Mouse (Mus musculus) myocyte (in vitro differentiated cells): ENCODE measurements at regions not wholly inside any gene's neighbourhood (a gene's known extent, or its start where the extent isn't known, plus 50 kb on each side); places are given as distances from the start of the nearest gene placed in this dataset.

ENCODE experiments used
- H3K27me3 ChIP-seq: one replicate; pipeline ENCODE4 v1.6.1; 2011; ENCODE audit not compliant: control insufficient read depth, insufficient read depth, insufficient read length
- H3K36me3 ChIP-seq: one replicate; pipeline ENCODE4 v1.6.1; 2011; ENCODE audit not compliant: control insufficient read depth, insufficient read depth
- H3K4me2 ChIP-seq: one replicate; pipeline ENCODE4 v1.6.1; 2011; ENCODE audit warnings: low read depth, control low read depth
- H3K4me3 ChIP-seq: one replicate; pipeline ENCODE4 v1.5.1; 2011; ENCODE audit warnings: mild to moderate bottlenecking, control low read depth, moderate library complexity
- H3K79me2 ChIP-seq: one replicate; pipeline ENCODE4 v1.6.1; 2011; ENCODE audit not compliant: control insufficient read depth, insufficient read depth
- H3ac ChIP-seq: one replicate; pipeline ENCODE4 v1.6.1; 2011; ENCODE audit not compliant: control insufficient read depth, insufficient read length
- CEBPB ChIP-seq: IDR thresholded peaks from 2 replicates; pipeline ENCODE4 v1.6.1; 2011; ENCODE audit warnings: mild to moderate bottlenecking, moderate library complexity; ENCODE audit not compliant: poor library complexity, insufficient read depth, severe bottlenecking
- E2F4 ChIP-seq: IDR thresholded peaks from one replicate; pipeline ENCODE4 v1.6.1; 2011; ENCODE audit warnings: mild to moderate bottlenecking, control low read depth, moderate library complexity; ENCODE audit not compliant: insufficient read depth
- MAX ChIP-seq: IDR thresholded peaks from one replicate; pipeline ENCODE4 v1.6.1; 2011; ENCODE audit warnings: low read depth, mild to moderate bottlenecking, control low read depth
- MYOD1 ChIP-seq, 3 experiments: IDR thresholded peaks; one replicate each; pipeline ENCODE4 v1.6.1; 2011; ENCODE audit warnings: control low read depth in 2 of 3, low read depth in 2 of 3, mild to moderate bottlenecking in 2 of 3, moderate library complexity in 1 of 3; ENCODE audit not compliant: insufficient read length in 2 of 3, control insufficient read depth in 1 of 3
- MYOG ChIP-seq, 3 experiments: IDR thresholded peaks; one replicate each; pipeline ENCODE4 v1.6.1; 2011; ENCODE audit warnings: control low read depth in 2 of 3, low read depth in 2 of 3, mild to moderate bottlenecking in 2 of 3; ENCODE audit not compliant: insufficient read length in 2 of 3, control insufficient read depth in 1 of 3, insufficient read depth in 1 of 3
- POLR2A ChIP-seq: IDR thresholded peaks from one replicate; pipeline ENCODE4 v1.6.1; 2011; ENCODE audit warnings: low read depth, mild to moderate bottlenecking, control low read depth, moderate library complexity; ENCODE audit not compliant: insufficient read length
- POLR2AphosphoS2 ChIP-seq: IDR thresholded peaks from one replicate; pipeline ENCODE4 v1.6.1; 2011; ENCODE audit warnings: low read depth, control low read depth; ENCODE audit not compliant: insufficient read length
- REST ChIP-seq: IDR thresholded peaks from one replicate; pipeline ENCODE4 v1.6.1; 2011; ENCODE audit warnings: mild to moderate bottlenecking, control low read depth, moderate library complexity; ENCODE audit not compliant: insufficient read depth, insufficient read length
- SRF ChIP-seq: IDR thresholded peaks from one replicate; pipeline ENCODE4 v1.6.1; 2011; ENCODE audit warnings: low read depth; ENCODE audit not compliant: control insufficient read depth, insufficient read length
- TCF12 ChIP-seq: IDR thresholded peaks from one replicate; pipeline ENCODE4 v1.6.1; 2011; ENCODE audit warnings: mild to moderate bottlenecking, control low read depth; ENCODE audit not compliant: poor library complexity, insufficient read depth, severe bottlenecking
- TCF3 ChIP-seq: IDR thresholded peaks from one replicate; pipeline ENCODE4 v1.6.1; 2011; ENCODE audit warnings: low read depth, control low read depth; ENCODE audit not compliant: insufficient read length
- USF1 ChIP-seq: IDR thresholded peaks from one replicate; pipeline ENCODE4 v1.6.1; 2011; ENCODE audit warnings: low read depth, mild to moderate bottlenecking, control low read depth, moderate library complexity

GRCm38 (mm10) chr1:61274244-61274643, 296.5 kb downstream of the Icos start:
- TF ChIP-seq REST (no peak), POLR2A (no peak), MYOD1 (IDR thresholded peaks at IDR 0.05; ENCODE audit: control insufficient read depth in 1 of 3, insufficient read length in 2 of 3, low read depth in 2 of 3) (no peak), TCF12 (no peak), POLR2AphosphoS2 (no peak), TCF3 (no peak)
- H3K4me3 ChIP-seq: no peak overlapping the region
- no peaks in the 10 kb centered on the region for H3K36me3 ChIP-seq

GRCm38 (mm10) chr1:61277170-61277710, 299.5 kb downstream of the Icos start:
- H3ac ChIP-seq: no peak overlapping the region
- no peak overlapping the region for H3K4me3 ChIP-seq
- no peaks in the 10 kb centered on the region for H3K36me3 ChIP-seq
- no peaks in the 10 kb centered on the region for H3K27me3 ChIP-seq
- H3K79me2 ChIP-seq: no peaks in the 10 kb centered on the region
- H3K4me2 ChIP-seq: no peak overlapping the region
- TF ChIP-seq REST (no peak), USF1 (no peak), CEBPB (no peak), SRF (no peak), E2F4 (no peak), POLR2AphosphoS2 (no peak), TCF3 (no peak)

More at GRCm38 (mm10) chr1:61274244-61274643, 296.5 kb downstream of the Icos start:
- Histone ChIP-seq H3ac (no peak overlapping the region), H3K79me2 (no peaks in the 10 kb centered on the region), H3K27me3 (no peaks in the 10 kb centered on the region), H3K4me2 (no peak overlapping the region)

GRCm38 (mm10) chr1:61288185-61288584, 310.5 kb downstream of the Icos start:
- no peak overlapping the region for H3K4me2 ChIP-seq
- H3ac ChIP-seq: no peak overlapping the region
- H3K36me3 ChIP-seq: no peaks in the 10 kb centered on the region
- H3K4me3 ChIP-seq: no peak overlapping the region
- no peaks in the 10 kb centered on the region for H3K27me3 ChIP-seq
- no peaks in the 10 kb centered on the region for H3K79me2 ChIP-seq
- no peak for TF ChIP-seq MAX
- no peak for TF ChIP-seq CEBPB
- TF ChIP-seq TCF12: no peak
- TF ChIP-seq REST: no peak
- no peak for TF ChIP-seq TCF3
- TF ChIP-seq MYOG (IDR thresholded peaks at IDR 0.05; ENCODE audit: control insufficient read depth in 1 of 3, insufficient read depth in 1 of 3, insufficient read length in 2 of 3, low read depth in 2 of 3): no peak
- no peak for TF ChIP-seq POLR2A
- no peak for TF ChIP-seq POLR2AphosphoS2
- TF ChIP-seq SRF: no peak
- TF ChIP-seq MYOD1 (IDR thresholded peaks at IDR 0.05; ENCODE audit: control insufficient read depth in 1 of 3, insufficient read length in 2 of 3, low read depth in 2 of 3): no peak
- TF ChIP-seq USF1: no peak
- no peak for TF ChIP-seq E2F4

- no peak overlapping the region for H3ac ChIP-seq
- no peaks in the 10 kb centered on the region for H3K36me3 ChIP-seq
- TF ChIP-seq E2F4 (no peak), CEBPB (no peak), TCF3 (no peak), MYOD1 (IDR thresholded peaks at IDR 0.05; ENCODE audit: control insufficient read depth in 1 of 3, insufficient read length in 2 of 3, low read depth in 2 of 3) (no peak), SRF (no peak), POLR2AphosphoS2 (no peak), USF1 (no peak), MAX (no peak), MYOG (IDR thresholded peaks at IDR 0.05; ENCODE audit: control insufficient read depth in 1 of 3, insufficient read depth in 1 of 3, insufficient read length in 2 of 3, low read depth in 2 of 3) (no peak), POLR2A (no peak), REST (no peak), TCF12 (no peak)
- H3K4me2 ChIP-seq: no peak overlapping the region
- H3K4me3 ChIP-seq: no peak overlapping the region
- no peaks in the 10 kb centered on the region for H3K27me3 ChIP-seq
- no peaks in the 10 kb centered on the region for H3K79me2 ChIP-seq
Measured at GRCm38 (mm10) chr1:61288946-61289345, 311.2 kb downstream of the Icos start.

- Histone ChIP-seq H3K4me3 (no peak overlapping the region), H3K36me3 (no peaks in the 10 kb centered on the region), H3K79me2 (no peaks in the 10 kb centered on the region), H3K4me2 (no peak overlapping the region), H3K27me3 (no peaks in the 10 kb centered on the region), H3ac (no peak overlapping the region)
- TF ChIP-seq CEBPB (no peak), POLR2A (no peak), POLR2AphosphoS2 (no peak), E2F4 (no peak), REST (no peak), TCF3 (no peak), MYOG (IDR thresholded peaks at IDR 0.05; ENCODE audit: control insufficient read depth in 1 of 3, insufficient read depth in 1 of 3, insufficient read length in 2 of 3, low read depth in 2 of 3) (no peak), USF1 (no peak), MAX (no peak), SRF (no peak), TCF12 (no peak), MYOD1 (IDR thresholded peaks at IDR 0.05; ENCODE audit: control insufficient read depth in 1 of 3, insufficient read length in 2 of 3, low read depth in 2 of 3) (no peak)
Measured at GRCm38 (mm10) chr1:61289552-61289951, 311.8 kb downstream of the Icos start.
